Mouse (Mus musculus) ES-E14 (cell line): Measurements from ENCODE around the gene Grin1. TPM values are rescaled to one million over a fixed set of nuclear protein-coding genes. Genes with fewer than 3 reads are reported as not detected.

Source experiments
- DNase-seq: peaks from one replicate; pipeline ENCODE4 v3.0.0-alpha.2; 2013; ENCODE audit warnings: low read depth, low spot score
- H3K27ac ChIP-seq: 2 replicates; pipeline ENCODE4 v1.5.1; 2012; ENCODE audit warnings: low read depth, mild to moderate bottlenecking, low read length, moderate library complexity, mixed read lengths; ENCODE audit not compliant: poor library complexity, insufficient read depth, severe bottlenecking
- H3K36me3 ChIP-seq: 2 replicates; pipeline ENCODE4 v1.6.1; 2012; ENCODE audit warnings: mild to moderate bottlenecking, low read length, moderate library complexity, mixed read lengths; ENCODE audit not compliant: control insufficient read depth, poor library complexity, insufficient read depth, severe bottlenecking
- H3K4me1 ChIP-seq, 2 experiments: fragments of 150-350 bp in 1 of 2; sonication (generic) in 1 of 2; 2 replicates each; pipeline ENCODE4 v1.6.1; 2012; ENCODE audit warnings: low read length in 2 of 2, mild to moderate bottlenecking in 1 of 2, mixed read lengths in 1 of 2; ENCODE audit not compliant: control insufficient read depth in 2 of 2, insufficient read depth in 2 of 2, poor library complexity in 1 of 2
- H3K4me3 ChIP-seq, 2 experiments: fragments of 150-350 bp in 1 of 2; sonication (generic) in 1 of 2; 2 replicates each; pipeline ENCODE4 v1.5.1; 2012; ENCODE audit warnings: low read length in 2 of 2, low read depth in 1 of 2, mild to moderate bottlenecking in 1 of 2, mixed read lengths in 1 of 2; ENCODE audit not compliant: insufficient read depth in 1 of 2, poor library complexity in 1 of 2, severe bottlenecking in 1 of 2
- H3K9ac ChIP-seq: 2 replicates; pipeline ENCODE4 v1.6.1; 2012; ENCODE audit warnings: low read depth, mild to moderate bottlenecking, low read length, mixed read lengths; ENCODE audit not compliant: poor library complexity, insufficient read depth, severe bottlenecking
- H3K9me3 ChIP-seq: fragments of 150-350 bp; sonication (generic); 2 replicates; pipeline ENCODE4 v1.6.1; 2012; ENCODE audit warnings: low read depth, mild to moderate bottlenecking, low read length; ENCODE audit not compliant: control insufficient read depth, insufficient read depth
- CHD2 ChIP-seq: IDR thresholded peaks from 2 replicates; pipeline ENCODE4 v1.6.1; 2014; ENCODE audit warnings: mild to moderate bottlenecking, low read depth, low read length, inconsistent platforms
- HCFC1 ChIP-seq: IDR thresholded peaks from 2 replicates; pipeline ENCODE4 v1.6.1; 2012; ENCODE audit warnings: low read length, inconsistent platforms, borderline replicate concordance; ENCODE audit not compliant: insufficient read depth
- MAFK ChIP-seq: IDR thresholded peaks from 2 replicates; pipeline ENCODE4 v1.6.1; 2014; ENCODE audit warnings: mild to moderate bottlenecking, low read depth, low read length, inconsistent platforms; ENCODE audit not compliant: insufficient read depth
- ZC3H11A ChIP-seq: IDR thresholded peaks from 2 replicates; pipeline ENCODE4 v1.6.1; 2012; ENCODE audit warnings: low read depth, mild to moderate bottlenecking, inconsistent platforms, low read length, borderline replicate concordance
- ZNF384 ChIP-seq: IDR thresholded peaks from 2 replicates; pipeline ENCODE4 v1.6.1; 2012; ENCODE audit warnings: low read depth, low read length, inconsistent platforms
- in situ Hi-C, 2 experiments: fragments of 600-800 bp; cut with MboI; formaldehyde crosslinking; loops; one replicate each; pipeline ENCODE4 v1.15.1; 2025; ENCODE audit warnings: low sequenced_read_pairs in 2 of 2, inconsistent platforms in 1 of 2; ENCODE audit not compliant: unreplicated experiment in 2 of 2
- total RNA-seq: library from RNA; depleted of rRNA; stranded (reverse); fragments of 300-350 nt; gene quantifications from 2 replicates; pipeline ENCODE4 v1.2.3, GENCODE M21; 2012; rRNA removed

Gene Grin1
- total RNA-seq, 1 experiment: 2.5 TPM

DNA sequence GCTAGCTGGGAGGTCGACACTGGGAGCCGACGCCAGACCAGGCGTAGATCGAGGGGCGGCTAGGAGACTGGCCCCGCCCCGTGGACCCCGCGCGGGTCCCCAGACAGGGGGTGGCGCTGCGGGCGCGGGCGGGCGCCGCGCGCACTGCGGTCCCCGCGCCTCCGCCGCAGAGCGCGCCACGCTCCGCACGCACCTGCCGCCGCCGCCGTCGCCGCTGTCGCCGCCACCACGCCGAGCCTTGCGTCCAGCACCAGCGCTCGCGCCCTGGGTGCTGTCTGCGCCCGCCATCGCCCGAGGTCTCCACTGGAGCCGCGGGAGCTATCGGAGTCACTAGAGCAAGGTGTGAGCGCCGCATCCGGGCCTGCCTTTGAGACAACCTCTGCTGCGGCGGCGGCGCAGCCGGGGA is 76.9 kb downstream of the Grin1 start, which contains the start of the genes Rnf208 and Cysrt1:
TSS of gene Rnf208 (plus strand) at position 155 of the 406 bp plus-strand sequence.
TSS of gene Cysrt1 (minus strand) at position 352 of the 406 bp plus-strand sequence.
- Histone ChIP-seq H3K36me3 (peaks cover 7% of the 10 kb centered on the region; the same call in 1 of the 2 replicates), H3K4me3 (peak within 1 kb of the TSS; percentile 78 to 83), H3K4me1 (peaks cover 8 to 30% of the 10 kb centered on the region in 2 experiments; a peak in 3 of 4 replicates), H3K9me3 (no peaks in the 10 kb centered on the region), H3K27ac (no peak within 1 kb of the TSS; the same call in 1 of the 2 replicates), H3K9ac (peak within 1 kb of the TSS; percentile 82)
- in situ Hi-C loops: no loop called here
- no peak for TF ChIP-seq CHD2
- no peak for TF ChIP-seq ZC3H11A
- TF ChIP-seq ZNF384: no peak
- TF ChIP-seq MAFK: no peak
- no peak for TF ChIP-seq HCFC1
- no peak for DNase-seq

DNA sequence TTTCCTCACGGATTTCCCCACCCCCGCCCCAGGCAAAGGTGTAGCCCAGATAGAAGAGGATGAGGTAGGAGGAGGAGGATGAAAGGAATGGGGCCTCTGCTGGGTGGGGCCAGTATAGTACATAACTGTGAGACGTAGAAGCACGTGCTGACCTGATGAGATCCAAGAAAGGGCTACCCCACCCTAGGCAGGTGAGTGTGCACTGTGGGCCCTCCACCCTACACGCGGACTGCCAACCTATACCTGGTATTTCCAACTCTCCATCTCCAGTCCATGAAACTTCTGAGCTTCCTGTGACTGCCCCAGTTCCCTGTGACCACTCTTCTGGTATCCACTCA is 77.6 kb downstream of the Grin1 start:
- Histone ChIP-seq H3K36me3 (peaks cover 4% of the 10 kb centered on the region; the same call in 1 of the 2 replicates), H3K9ac (no peak overlapping the region), H3K27ac (no peak overlapping the region), H3K4me1 (peaks cover 10 to 35% of the 10 kb centered on the region in 2 experiments), H3K9me3 (no peaks in the 10 kb centered on the region), H3K4me3 (peak overlapping the region; percentile 9 to 83)
- DNase-seq: no peak
- in situ Hi-C loops: no loop called here
- TF ChIP-seq ZNF384 (no peak), MAFK (no peak), CHD2 (no peak), ZC3H11A (no peak), HCFC1 (no peak)

Other genes with a start within 250 kb of the Grin1 start
- not detected in 2 replicates for gene Entpd8, start 238.9 kb downstream of the Grin1 start, total RNA-seq
- 0.22 TPM in 1 of 2 replicates, not detected in the other for gene Noxa1, start 224.0 kb downstream of the Grin1 start, total RNA-seq
- 1.9 and 2.1 TPM in 2 replicates for gene Nrarp, start 138.4 kb downstream of the Grin1 start, total RNA-seq
- gene Tor4a, start 122.3 kb downstream of the Grin1 start, total RNA-seq: 11.1 and 17.0 TPM in 2 replicates
- gene Nelfb, start 107.7 kb downstream of the Grin1 start, total RNA-seq: 50.9 and 60.9 TPM in 2 replicates
- 0.45 and 1.1 TPM in 2 replicates for gene Stpg3, start 104.5 kb downstream of the Grin1 start, total RNA-seq
- 0.49 and 0.74 TPM in 2 replicates for gene Fam166a, start 100.4 kb downstream of the Grin1 start, total RNA-seq
- 745 and 819 TPM in 2 replicates for gene Tubb4b, start 94.5 kb downstream of the Grin1 start, total RNA-seq
- gene Slc34a3, start 84.8 kb downstream of the Grin1 start, total RNA-seq: 0.67 and 1.8 TPM in 2 replicates
- 0.18 and 0.21 TPM in 2 replicates for gene Rnf224, start 82.4 kb downstream of the Grin1 start, total RNA-seq
- 4.8 and 6.1 TPM in 2 replicates for gene Rnf208, start 76.9 kb downstream of the Grin1 start, total RNA-seq
- gene Cysrt1, start 76.7 kb downstream of the Grin1 start, total RNA-seq: 0.58 and 0.63 TPM in 2 replicates
- gene AL732309.1, start 72.3 kb downstream of the Grin1 start, total RNA-seq: 14.5 and 32.9 TPM in 2 replicates
- 20.2 and 27.8 TPM in 2 replicates for gene Tmem203, start 63.7 kb downstream of the Grin1 start, total RNA-seq
- 21.6 and 31.4 TPM in 2 replicates for gene Tprn, start 56.6 kb downstream of the Grin1 start, total RNA-seq
- gene Ssna1, start 46.7 kb downstream of the Grin1 start, total RNA-seq: 52.4 and 70.6 TPM in 2 replicates
- gene Anapc2, start 46.7 kb downstream of the Grin1 start, total RNA-seq: 25.2 and 30.8 TPM in 2 replicates
- not detected in 2 replicates for gene Tmem210, start 31.0 kb downstream of the Grin1 start, total RNA-seq
- 0.21 TPM in 1 of 2 replicates, not detected in the other for gene Lrrc26, start 29.3 kb downstream of the Grin1 start, total RNA-seq
- 73.0 and 100 TPM in 2 replicates for gene Man1b1, start 13.2 kb upstream of the Grin1 start, total RNA-seq
- 60.2 and 141 TPM in 2 replicates for gene Dpp7, start 37.2 kb upstream of the Grin1 start, total RNA-seq
- 18.7 and 22.0 TPM in 2 replicates for gene Uap1l1, start 46.5 kb upstream of the Grin1 start, total RNA-seq
- 34.4 and 53.8 TPM in 2 replicates for gene Sapcd2, start 53.1 kb upstream of the Grin1 start, total RNA-seq
- 0.76 and 2.4 TPM in 2 replicates for gene Entpd2, start 76.7 kb upstream of the Grin1 start, total RNA-seq
- 28.3 and 43.8 TPM in 2 replicates for gene Npdc1, start 80.2 kb upstream of the Grin1 start, total RNA-seq
- gene Fut7, start 104.1 kb upstream of the Grin1 start, total RNA-seq: 0.37 TPM in 1 of 2 replicates, not detected in the other
- 12.6 and 21.9 TPM in 2 replicates for gene Abca2, start 109.5 kb upstream of the Grin1 start, total RNA-seq
- 0.32 and 1.5 TPM in 2 replicates for gene Clic3, start 137.7 kb upstream of the Grin1 start, total RNA-seq
- 4.8 and 7.2 TPM in 2 replicates for gene Paxx, start 141.9 kb upstream of the Grin1 start, total RNA-seq
- 0.98 and 1.3 TPM in 2 replicates for gene Ptgds, start 150.9 kb upstream of the Grin1 start, total RNA-seq
- not detected in 2 replicates for gene Lcn12, start 174.7 kb upstream of the Grin1 start, total RNA-seq
- gene Fbxw5, start 181.6 kb upstream of the Grin1 start, total RNA-seq: 24.5 and 33.3 TPM in 2 replicates
- 2.1 and 4.7 TPM in 2 replicates for gene C8g, start 182.5 kb upstream of the Grin1 start, total RNA-seq
- 7.9 and 9.1 TPM in 2 replicates for gene Traf2, start 227.8 kb upstream of the Grin1 start, total RNA-seq
- 142 and 179 TPM in 2 replicates for gene Edf1, start 238.7 kb upstream of the Grin1 start, total RNA-seq